Mouse (Mus musculus) lung, embryonic 14.5 days (tissue): ENCODE measurements around the gene Supt5. TPM values are rescaled to one million over a fixed set of nuclear protein-coding genes. Genes with fewer than 3 reads are reported as not detected.

Experiments
- ATAC-seq: fragments of 200-750 bp; cut with Nextera tagmentation; 2 replicates; pipeline ENCODE4 v1.8.0; 2017; ENCODE audit warnings: mild to moderate bottlenecking, moderate TSS enrichment, moderate library complexity; ENCODE audit not compliant: insufficient read depth
- DNase-seq: peaks from one replicate; pipeline ENCODE4 v3.0.0-alpha.2; 2015
- H3K27ac ChIP-seq: fragments of 300-500 bp; sonication (generic); 2 replicates; pipeline ENCODE4 v1.5.1; 2014; ENCODE audit warnings: low read depth, mild to moderate bottlenecking, moderate library complexity
- H3K27me3 ChIP-seq: fragments of 300-500 bp; sonication (generic); 2 replicates; pipeline ENCODE4 v1.6.1; 2014; ENCODE audit warnings: low read length, control low read depth; ENCODE audit not compliant: insufficient read depth
- H3K36me3 ChIP-seq: fragments of 300-500 bp; sonication (generic); 2 replicates; pipeline ENCODE4 v1.6.1; 2014; ENCODE audit warnings: control low read depth; ENCODE audit not compliant: insufficient read depth
- H3K4me1 ChIP-seq: fragments of 300-500 bp; sonication (generic); 2 replicates; pipeline ENCODE4 v1.6.1; 2014; ENCODE audit warnings: antibody characterized with exemption, control low read depth; ENCODE audit not compliant: insufficient read depth
- H3K4me2 ChIP-seq: fragments of 300-500 bp; sonication (generic); 2 replicates; pipeline ENCODE4 v1.6.1; 2014; ENCODE audit warnings: mild to moderate bottlenecking
- H3K4me3 ChIP-seq: fragments of 300-500 bp; sonication (generic); 2 replicates; pipeline ENCODE4 v1.5.1; 2014; ENCODE audit warnings: low read depth, low read length
- H3K9ac ChIP-seq: fragments of 300-500 bp; sonication (generic); 2 replicates; pipeline ENCODE4 v1.6.1; 2014
- H3K9me3 ChIP-seq: fragments of 300-500 bp; sonication (generic); 2 replicates; pipeline ENCODE4 v1.6.1; 2016; ENCODE audit warnings: low read depth, low read length, control low read depth
- CTCF ChIP-seq: IDR thresholded peaks from 2 replicates; pipeline ENCODE4 v1.5.1; 2016; ENCODE audit warnings: antibody characterized with exemption, low read depth
- WGBS: fragments of 180-500 bp; shearing (Covaris S2); extraction: QIAGEN DNeasy Blood & Tissue Kit; methylation state at CpG from one replicate; pipeline ENCODE4 v1.1.7; 2014; 5-methylcytosine and 5-hydroxymethylcytosine counted together
- polyA plus RNA-seq: library from polyadenylated mRNA; unstranded; fragments of >200 nt; fragmentation: Nextera tagmentation; extraction: Ambion mirVana; gene quantifications from 2 replicates; pipeline ENCODE4 v1.2.1, GENCODE M21; 2014

The Supt5 gene
- polyA plus RNA-seq, 1 experiment from 2014 or later: 77.5 TPM

DNA sequence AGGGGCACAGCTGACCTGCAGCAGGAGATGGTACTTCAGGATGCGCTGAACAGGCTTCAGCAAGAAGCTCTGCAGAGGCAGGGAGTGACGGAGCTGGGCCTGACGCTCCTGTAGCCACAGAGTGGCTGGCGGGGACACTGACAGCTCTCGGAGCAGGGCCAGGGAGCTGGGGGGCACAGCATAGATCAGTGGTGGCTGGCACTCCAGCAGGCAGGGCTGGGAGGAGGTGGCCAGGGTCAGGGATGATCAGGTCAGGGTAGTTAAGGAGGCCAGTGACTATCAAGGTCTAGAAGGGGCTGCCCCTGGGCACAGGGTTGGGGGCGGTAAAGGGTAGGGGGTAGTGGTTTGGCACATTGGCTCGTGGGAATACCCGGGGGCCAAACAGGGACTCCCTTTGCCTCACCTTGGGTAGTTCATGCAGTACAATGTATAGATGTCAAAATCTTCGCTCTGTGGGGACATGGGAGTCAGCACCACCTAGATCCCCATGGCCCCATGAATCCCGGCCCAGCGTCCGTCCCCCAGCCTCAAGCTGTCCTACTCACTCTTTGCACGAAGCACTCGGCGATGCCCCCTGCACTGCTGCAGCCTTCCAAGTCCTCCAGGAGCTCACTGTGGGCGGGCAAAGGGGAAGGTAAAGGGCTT, 29.9 kb upstream of the Supt5 start:
- Histone ChIP-seq H3K9me3 (no peaks in the 10 kb centered on the region), H3K36me3 (peaks cover 63% of the 10 kb centered on the region), H3K4me2 (no peak overlapping the region), H3K27ac (no peak overlapping the region), H3K4me3 (no peak overlapping the region), H3K9ac (no peak overlapping the region), H3K27me3 (no peaks in the 10 kb centered on the region), H3K4me1 (0 out of 2 replicates have a peak, but pooled peaks cover 10% of the 10 kb centered on the region)
- ATAC-seq (no peak), DNase-seq (no peak)
- TF ChIP-seq CTCF: no peak
- WGBS: 94% methylated on average over 16 of the region's 16 CpGs

DNA sequence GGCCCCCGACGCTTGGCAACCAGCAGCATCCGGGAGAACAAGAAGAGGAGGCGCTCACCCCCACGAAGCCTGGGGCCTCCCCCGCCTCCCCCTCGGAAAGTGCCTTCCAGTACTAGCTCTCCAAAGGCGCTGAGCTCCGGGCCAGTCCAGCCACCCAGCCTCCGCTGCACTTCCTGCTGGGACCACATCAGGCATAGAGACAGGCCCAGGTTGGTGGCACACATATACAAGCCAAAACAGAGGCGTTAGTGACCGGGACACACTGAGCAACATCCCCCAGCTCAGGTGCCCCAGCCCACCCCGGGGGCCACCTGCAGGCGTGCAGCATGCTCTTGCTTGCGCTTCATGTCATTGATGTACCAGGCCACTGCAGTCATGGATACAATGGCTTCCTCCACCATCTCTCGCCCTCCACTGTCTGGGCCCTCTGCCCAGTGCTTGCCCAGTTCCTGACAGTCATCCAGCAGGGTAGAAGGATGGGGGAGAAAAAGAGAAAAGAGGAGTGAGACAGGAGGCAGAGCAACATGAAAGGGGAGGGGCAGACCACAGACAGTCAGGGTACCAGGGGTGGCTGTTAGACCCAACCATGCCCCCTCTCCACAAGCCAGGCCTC, 29.2 kb upstream of the Supt5 start:
- Histone ChIP-seq H3K4me3 (no peak overlapping the region), H3K4me1 (0 out of 2 replicates have a peak, but pooled peaks cover 10% of the 10 kb centered on the region), H3K36me3 (peaks cover 64% of the 10 kb centered on the region), H3K27me3 (no peaks in the 10 kb centered on the region), H3K27ac (no peak overlapping the region), H3K9me3 (no peaks in the 10 kb centered on the region), H3K4me2 (no peak overlapping the region), H3K9ac (no peak overlapping the region)
- no peak for ATAC-seq
- 91% methylated on average over 16 of the region's 16 CpGs for WGBS
- no peak for DNase-seq
- no peak for TF ChIP-seq CTCF

DNA sequence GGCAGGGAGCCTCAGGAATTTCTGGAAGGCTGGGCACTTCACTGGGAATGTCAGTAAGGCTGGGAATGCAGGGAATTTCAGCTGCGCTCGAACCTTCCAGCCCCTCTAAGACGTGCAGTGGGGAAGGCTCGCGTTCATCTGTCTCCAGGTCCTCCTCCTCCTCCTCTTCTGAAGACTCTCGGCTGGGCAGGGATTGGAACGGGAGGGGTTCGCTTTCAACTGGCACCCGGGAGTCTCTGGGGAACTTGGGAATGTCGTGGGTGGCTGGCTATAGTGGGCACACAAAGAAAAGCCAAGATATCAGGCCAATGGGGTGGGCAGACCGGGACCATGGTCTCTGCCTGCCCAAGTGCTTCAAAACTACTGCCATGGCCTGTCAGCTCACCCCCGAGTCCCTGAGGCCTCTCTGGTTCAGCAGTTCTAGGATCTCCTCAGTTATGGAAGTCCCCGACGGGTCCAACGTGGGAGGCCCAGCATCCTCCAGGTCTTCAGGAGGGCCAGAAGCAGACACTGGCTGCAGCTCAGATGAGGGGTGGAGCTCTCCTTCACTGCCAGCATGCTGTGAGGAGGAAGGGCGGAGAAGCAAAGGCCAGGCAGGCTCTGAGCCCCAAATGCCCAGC, 24.0 kb upstream of the Supt5 start:
- TF ChIP-seq CTCF: no peak
- DNase-seq: no peak
- Histone ChIP-seq H3K4me2 (no peak overlapping the region), H3K9me3 (no peaks in the 10 kb centered on the region), H3K36me3 (peaks cover 75% of the 10 kb centered on the region), H3K4me1 (peaks cover 7% of the 10 kb centered on the region), H3K27ac (no peak overlapping the region), H3K4me3 (no peak overlapping the region), H3K9ac (no peak overlapping the region), H3K27me3 (no peaks in the 10 kb centered on the region)
- no peak for ATAC-seq
- 83% methylated on average over 16 of the region's 16 CpGs for WGBS

DNA sequence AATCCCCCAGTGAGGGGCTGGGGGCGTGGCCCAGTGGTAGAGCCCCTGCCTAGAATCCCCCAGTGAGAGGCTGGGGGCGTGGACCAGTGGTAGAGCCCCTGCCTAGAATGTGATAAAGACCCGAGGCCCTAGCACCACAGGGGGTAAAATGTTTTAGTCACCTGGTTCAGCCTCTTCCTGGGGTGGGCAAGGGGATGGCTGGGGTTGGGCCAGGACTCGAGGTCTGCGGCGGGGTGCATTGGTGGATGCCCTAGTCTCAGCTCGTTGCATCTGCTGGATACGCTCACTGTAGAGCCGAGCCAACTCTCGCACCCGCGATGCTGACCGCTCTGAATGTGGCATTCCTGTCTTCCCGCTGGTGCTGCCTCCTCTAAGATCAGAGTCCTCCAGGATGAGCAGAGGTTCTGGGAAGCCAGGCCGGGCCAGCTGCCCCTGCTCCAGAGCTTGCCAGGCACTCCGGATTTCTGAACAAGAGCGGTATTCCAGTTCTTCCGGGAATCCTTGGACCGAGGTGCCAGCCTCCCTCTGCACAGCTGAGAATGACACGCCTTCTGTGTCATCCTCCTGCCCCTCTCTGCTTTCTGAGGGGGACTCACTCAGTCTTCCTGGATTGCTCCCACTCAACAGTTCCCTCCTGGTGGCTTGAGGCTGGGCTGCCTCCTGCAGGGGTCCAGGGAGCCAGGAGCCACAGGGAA, 23.2 kb upstream of the Supt5 start:
- ATAC-seq (no peak), DNase-seq (no peak)
- no peak overlapping the region for H3K27ac ChIP-seq
- H3K9ac ChIP-seq: no peak overlapping the region
- no peak for TF ChIP-seq CTCF
- WGBS: 94% methylated on average over 19 of the region's 20 CpGs
- peaks cover 13% of the 10 kb centered on the region for H3K4me1 ChIP-seq
- no peaks in the 10 kb centered on the region for H3K9me3 ChIP-seq
- no peak overlapping the region for H3K4me2 ChIP-seq
- H3K36me3 ChIP-seq: peaks cover 67% of the 10 kb centered on the region
- H3K27me3 ChIP-seq: no peaks in the 10 kb centered on the region
- no peak overlapping the region for H3K4me3 ChIP-seq

DNA sequence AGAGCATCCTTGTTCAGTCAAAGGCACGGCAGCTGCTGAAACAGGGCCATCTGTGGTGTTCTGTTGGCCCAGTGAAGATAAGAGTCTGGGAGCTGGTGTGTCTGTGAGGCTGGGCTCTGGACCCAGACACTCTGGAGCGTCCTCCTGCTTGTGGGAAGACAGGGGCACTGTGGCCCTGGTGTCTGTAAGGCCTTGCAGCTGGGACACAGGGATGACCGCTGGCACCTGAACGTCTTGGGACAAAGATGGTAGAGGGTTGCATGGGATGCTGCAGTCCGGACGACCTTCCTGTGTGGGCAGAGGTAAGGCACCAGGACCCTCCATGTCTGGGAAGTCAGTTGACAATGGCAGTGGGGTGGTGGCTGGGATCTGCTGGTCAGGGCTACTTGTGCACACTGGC, 21.7 kb upstream of the Supt5 start:
- Histone ChIP-seq H3K4me2 (no peak overlapping the region), H3K4me1 (peaks cover 13% of the 10 kb centered on the region), H3K27me3 (no peaks in the 10 kb centered on the region), H3K36me3 (peaks cover 56% of the 10 kb centered on the region), H3K4me3 (no peak overlapping the region), H3K9me3 (no peaks in the 10 kb centered on the region), H3K27ac (no peak overlapping the region), H3K9ac (no peak overlapping the region)
- WGBS: 91% methylated on average over 6 of the region's 6 CpGs
- TF ChIP-seq CTCF: no peak
- DNase-seq: no peak
- ATAC-seq: no peak

DNA sequence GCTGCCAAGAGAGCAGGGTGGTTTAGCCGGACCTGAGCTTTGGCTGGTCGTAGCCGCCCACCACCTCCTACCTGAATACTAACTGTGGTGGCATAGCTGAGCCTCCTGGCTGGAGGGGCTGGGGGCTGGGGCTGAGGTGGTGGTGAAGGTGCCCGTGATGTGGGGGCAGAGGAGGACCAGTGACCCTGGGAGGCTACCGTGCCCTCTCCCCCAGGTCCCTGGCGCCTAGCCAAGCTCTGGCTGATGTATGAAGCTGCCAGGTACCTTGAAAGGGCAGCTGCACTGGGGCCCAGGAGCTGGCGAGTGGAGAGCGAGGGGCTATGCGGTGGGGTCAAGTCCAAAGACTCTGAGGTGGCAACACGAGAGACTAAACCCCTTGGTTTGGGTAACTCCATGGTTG, 21.3 kb upstream of the Supt5 start:
- no peak overlapping the region for H3K27ac ChIP-seq
- WGBS: 81% methylated on average over 10 of the region's 10 CpGs
- peaks cover 55% of the 10 kb centered on the region for H3K36me3 ChIP-seq
- TF ChIP-seq CTCF: no peak
- H3K9ac ChIP-seq: no peak overlapping the region
- no peak overlapping the region for H3K4me2 ChIP-seq
- peaks cover 13% of the 10 kb centered on the region for H3K4me1 ChIP-seq
- H3K27me3 ChIP-seq: no peaks in the 10 kb centered on the region
- ATAC-seq: no peak
- no peaks in the 10 kb centered on the region for H3K9me3 ChIP-seq
- no peak for DNase-seq
- H3K4me3 ChIP-seq: no peak overlapping the region

DNA sequence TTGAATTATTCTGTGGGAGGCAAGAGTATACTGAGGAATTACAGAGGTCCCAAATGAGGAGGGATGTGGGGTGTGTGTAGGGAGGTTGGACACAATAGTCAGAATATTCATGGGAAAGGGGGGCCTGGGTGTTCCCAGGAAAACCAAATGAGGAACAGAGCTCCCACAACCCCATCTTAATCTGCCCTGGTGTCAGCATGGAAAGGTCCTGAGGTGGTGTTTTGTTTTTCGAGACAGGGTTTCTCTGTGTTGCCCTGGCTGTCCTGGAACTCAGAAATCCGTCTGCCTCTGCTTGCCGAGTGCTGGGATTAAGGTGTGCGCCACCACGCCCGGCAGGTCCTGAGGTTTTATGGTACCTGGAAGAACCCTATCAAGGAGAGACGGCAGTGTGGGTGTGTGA, 19.9 kb upstream of the Supt5 start:
- peak overlapping the region; percentile 20; the same call in 1 of the 2 replicates for H3K9ac ChIP-seq
- H3K36me3 ChIP-seq: peaks cover 58% of the 10 kb centered on the region
- H3K4me2 ChIP-seq: no peak overlapping the region
- ATAC-seq: no peak
- H3K27me3 ChIP-seq: no peaks in the 10 kb centered on the region
- TF ChIP-seq CTCF: no peak
- 47% methylated on average over 7 of the region's 7 CpGs for WGBS
- H3K27ac ChIP-seq: peak overlapping the region; percentile 58
- H3K9me3 ChIP-seq: no peaks in the 10 kb centered on the region
- no peak for DNase-seq
- H3K4me1 ChIP-seq: peaks cover 13% of the 10 kb centered on the region
- H3K4me3 ChIP-seq: no peak overlapping the region
